Comparison of ENCODE assay signal across 9 mouse cellular contexts in genomic region chr14:46390249-46390775, GRCm38 (mm10). TPM values are rescaled to one million over a fixed set of nuclear protein-coding genes. Genes with fewer than 3 reads are reported as not detected.
DNase-seq lines count a peak whose midpoint lies in the region; ATAC-seq and TF ChIP-seq lines count a peak whose summit lies in the region.
"Had no signal": no experiment of that assay in that cellular context is flagged by ENCODE, and none has a peak within 500 bp of the region (broad histone marks: within the 10 kb centered on the region; RNA-seq: fewer than 3 reads in every experiment).

Gene Bmp4, minus strand, starts transcription at chr14:46390669.

- H3K27ac ChIP-seq in hindbrain, embryonic 16.5 days (ENCODE audit: low read depth, low read length): no peak within 1 kb of the TSS
- no peak within 1 kb of the TSS for H3K27ac ChIP-seq in liver, embryonic 13.5 days
- H3K27ac ChIP-seq in neural tube, embryonic 14.5 days (ENCODE audit: low read depth, low read length): no peak within 1 kb of the TSS
- no peak within 1 kb of the TSS for H3K27ac ChIP-seq in layer of hippocampus, adult 2 months

- WGBS in hindbrain, embryonic 16.5 days: 2% methylated on average over 26 of the region's 26 CpGs
- WGBS in liver, embryonic 13.5 days (ENCODE audit: insufficient replicate concordance): 3% methylated on average over 26 of the region's 26 CpGs
- under 1% methylated on average over 26 of the region's 26 CpGs for WGBS in neural tube, embryonic 14.5 days

- ATAC-seq in hindbrain, embryonic 16.5 days: no peak
- no peak for ATAC-seq in liver, embryonic 13.5 days (ENCODE audit: low read depth)
- no peak for ATAC-seq in neural tube, embryonic 14.5 days (ENCODE audit: low read depth)
- ATAC-seq in CD4-positive, CD25-positive, alpha-beta regulatory T cell, adult 4 months: no peak

- DNase-seq in kidney, adult 11 months: peak; percentile 36
- no peak for DNase-seq in kidney, adult 8-10 months
- peak; percentile 74 for DNase-seq in gastrocnemius, postnatal 14 days
- DNase-seq in liver, embryonic 13.5 days: no peak
- no peak for DNase-seq in layer of hippocampus, adult 2 months (ENCODE audit: low spot score in 2 of 2)

- peaks cover 30% of the 10 kb centered on the region for H3K4me1 ChIP-seq in hindbrain, embryonic 16.5 days (ENCODE audit: control insufficient read depth, insufficient read depth, low read depth, low read length)
- peaks cover 23% of the 10 kb centered on the region for H3K4me1 ChIP-seq in liver, embryonic 13.5 days (replicated peaks)
- peaks cover 18% of the 10 kb centered on the region; the same call in 1 of the 2 replicates for H3K4me1 ChIP-seq in neural tube, embryonic 14.5 days (ENCODE audit: control insufficient read depth, insufficient read depth, low read length)

- H3K4me2 ChIP-seq in hindbrain, embryonic 16.5 days (ENCODE audit: low read length): peak within 1 kb of the TSS; percentile 39
- H3K4me2 ChIP-seq in liver, embryonic 13.5 days: peak within 1 kb of the TSS; percentile 40
- H3K4me2 ChIP-seq in neural tube, embryonic 14.5 days (ENCODE audit: low read depth, low read length): peak within 1 kb of the TSS; percentile 28

- H3K36me3 ChIP-seq in hindbrain, embryonic 16.5 days (ENCODE audit: control insufficient read depth, insufficient read depth, low read length): no peaks in the 10 kb centered on the region
- H3K36me3 ChIP-seq in liver, embryonic 13.5 days: no peaks in the 10 kb centered on the region
- H3K36me3 ChIP-seq in neural tube, embryonic 14.5 days (ENCODE audit: control insufficient read depth, insufficient read depth, low read length): no peaks in the 10 kb centered on the region

- H3K4me3 ChIP-seq in hindbrain, embryonic 16.5 days (ENCODE audit: low read length): peak within 1 kb of the TSS; percentile 17
- peak within 1 kb of the TSS; percentile 26 for H3K4me3 ChIP-seq in liver, embryonic 13.5 days (replicated peaks)
- H3K4me3 ChIP-seq in neural tube, embryonic 14.5 days (ENCODE audit: low read depth, low read length): peak within 1 kb of the TSS; percentile 14
- no peak within 1 kb of the TSS for H3K4me3 ChIP-seq in layer of hippocampus, adult 2 months
- H3K4me3 ChIP-seq: erythroblast, embryonic 14.5 days had no signal

- no peak for TF ChIP-seq CTCF in layer of hippocampus, adult 2 months (conservative IDR thresholded peaks at IDR 0.05)

- intact Hi-C loops in gastrocnemius, postnatal 14 days (cut with DNase I; ENCODE audit: low total_unique reads): no loop called here

- H3K27me3 ChIP-seq in hindbrain, embryonic 16.5 days (replicated peaks; ENCODE audit: control insufficient read depth, insufficient read depth, low read length): peaks cover 39% of the 10 kb centered on the region
- peaks cover 83% of the 10 kb centered on the region for H3K27me3 ChIP-seq in liver, embryonic 13.5 days
- peaks cover 30% of the 10 kb centered on the region for H3K27me3 ChIP-seq in neural tube, embryonic 14.5 days (ENCODE audit: control insufficient read depth, insufficient read depth, low read length)

- no peak within 1 kb of the TSS for H3K9ac ChIP-seq in hindbrain, embryonic 16.5 days (ENCODE audit: low read depth, low read length)
- H3K9ac ChIP-seq in liver, embryonic 13.5 days: no peak within 1 kb of the TSS
- no peak within 1 kb of the TSS for H3K9ac ChIP-seq in neural tube, embryonic 14.5 days (replicated peaks; ENCODE audit: low read depth, low read length)

- H3K9me3 ChIP-seq in hindbrain, embryonic 16.5 days (ENCODE audit: control insufficient read depth, low read length): no peaks in the 10 kb centered on the region
- no peaks in the 10 kb centered on the region for H3K9me3 ChIP-seq in liver, embryonic 13.5 days (replicated peaks)
- H3K9me3 ChIP-seq in neural tube, embryonic 14.5 days (ENCODE audit: control insufficient read depth, low read length): no peaks in the 10 kb centered on the region

RNA-seq across cellular contexts. Expression of gene Bmp4, which starts in this region (rescaled TPM):
- 10 to 100 TPM; 12.1 to 17.5 TPM for total RNA-seq in gastrocnemius, postnatal 14 days (2021)
- 5.4 and 7.5 TPM in 2 replicates for polyA plus RNA-seq in hindbrain, embryonic 16.5 days (2015; fragmentation: Nextera tagmentation; extraction: Ambion mirVana)
- polyA plus RNA-seq in liver, embryonic 13.5 days (2015; fragmentation: Nextera tagmentation; extraction: Ambion mirVana): 1.4 TPM in 2 replicates
- polyA plus RNA-seq in neural tube, embryonic 14.5 days (2014; fragmentation: Nextera tagmentation; extraction: Ambion mirVana): 2.2 and 4.3 TPM in 2 replicates
- 1 to 10 TPM; 3.0 to 3.2 TPM for total RNA-seq in layer of hippocampus, adult 2 months (2021)
- not detected for polyA plus RNA-seq in CD4-positive, CD25-positive, alpha-beta regulatory T cell, adult 4 months (2017; shearing (Covaris generic))
- polyA plus RNA-seq: erythroblast, embryonic 14.5 days had no signal

Comparison
In these comparisons a context has a peak if more than half of its experiments do, and no peak if none do; other contexts are left out.
1. DNase-seq: peak in kidney, adult 11 months (single experiment) and gastrocnemius, postnatal 14 days (single experiment); none in kidney, adult 8-10 months (0 of 2), liver, embryonic 13.5 days (single experiment) and layer of hippocampus, adult 2 months (0 of 2).
2. Peak in every context shown above with its lines, with median percentiles within 50 percentile points of each other: H3K4me2 ChIP-seq.